Mouse (Mus musculus) lung, postnatal 0 days (tissue): ENCODE measurements around the gene Mmaa. TPM values are rescaled to one million over a fixed set of nuclear protein-coding genes. Genes with fewer than 3 reads are reported as not detected.
A peak's percentile ranks its signal among the peaks of the same experiment; 100 is the strongest.

Experiments
- ATAC-seq: fragments of 200-750 bp; cut with Nextera tagmentation; 2 replicates; pipeline ENCODE4 v1.8.0; 2017; ENCODE audit warnings: moderate library complexity
- DNase-seq: peaks from one replicate; pipeline ENCODE4 v3.0.0-alpha.2; 2016; ENCODE audit warnings: low spot score
- H3K27ac ChIP-seq: fragments of 300-500 bp; sonication (generic); 2 replicates; pipeline ENCODE4 v1.5.1; 2014; ENCODE audit warnings: antibody characterized with exemption, mild to moderate bottlenecking, low read length, mixed read lengths
- H3K27me3 ChIP-seq: fragments of 300-500 bp; sonication (generic); replicated peaks from 2 replicates; pipeline ENCODE4 v1.6.1; 2014; ENCODE audit warnings: low read length, mixed read lengths; ENCODE audit not compliant: insufficient read depth
- H3K36me3 ChIP-seq: fragments of 300-500 bp; sonication (generic); 2 replicates; pipeline ENCODE4 v1.6.1; 2014; ENCODE audit warnings: low read length, mixed read lengths; ENCODE audit not compliant: insufficient read depth
- H3K4me1 ChIP-seq: fragments of 300-500 bp; sonication (generic); 2 replicates; pipeline ENCODE4 v1.6.1; 2014; ENCODE audit warnings: antibody characterized with exemption, low read depth, low read length, mixed read lengths; ENCODE audit not compliant: insufficient read depth
- H3K4me2 ChIP-seq: fragments of 300-500 bp; sonication (generic); replicated peaks from 2 replicates; pipeline ENCODE4 v1.6.1; 2014; ENCODE audit warnings: low read depth, mild to moderate bottlenecking, low read length, moderate library complexity, mixed read lengths
- H3K4me3 ChIP-seq: fragments of 300-500 bp; sonication (generic); 2 replicates; pipeline ENCODE4 v1.5.1; 2014; ENCODE audit warnings: low read depth, low read length
- H3K9ac ChIP-seq: fragments of 300-500 bp; sonication (generic); replicated peaks from 2 replicates; pipeline ENCODE4 v1.6.1; 2014; ENCODE audit warnings: low read depth, mild to moderate bottlenecking
- H3K9me3 ChIP-seq: fragments of 300-500 bp; sonication (generic); 2 replicates; pipeline ENCODE4 v1.6.1; 2016; ENCODE audit warnings: low read length, mixed read lengths
- CTCF ChIP-seq: IDR thresholded peaks from 2 replicates; pipeline ENCODE4 v1.5.1; 2016; ENCODE audit warnings: antibody characterized with exemption, mild to moderate bottlenecking
- EP300 ChIP-seq: IDR thresholded peaks from 2 replicates; pipeline ENCODE4 v1.6.1; 2016; ENCODE audit warnings: antibody characterized with exemption, mild to moderate bottlenecking, control low read depth
- WGBS: fragments of 180-500 bp; shearing (Covaris S2); extraction: QIAGEN DNeasy Blood & Tissue Kit; methylation state at CpG from one replicate; pipeline ENCODE4 v1.1.7; 2014; 5-methylcytosine and 5-hydroxymethylcytosine counted together
- polyA plus RNA-seq: library from polyadenylated mRNA; unstranded; fragments of >200 nt; fragmentation: Nextera tagmentation; extraction: Ambion mirVana; gene quantifications from 2 replicates; pipeline ENCODE4 v1.2.1, GENCODE M21; 2015

The Mmaa gene
- polyA plus RNA-seq, 1 experiment from 2014 or later, result 7.9 TPM

DNA sequence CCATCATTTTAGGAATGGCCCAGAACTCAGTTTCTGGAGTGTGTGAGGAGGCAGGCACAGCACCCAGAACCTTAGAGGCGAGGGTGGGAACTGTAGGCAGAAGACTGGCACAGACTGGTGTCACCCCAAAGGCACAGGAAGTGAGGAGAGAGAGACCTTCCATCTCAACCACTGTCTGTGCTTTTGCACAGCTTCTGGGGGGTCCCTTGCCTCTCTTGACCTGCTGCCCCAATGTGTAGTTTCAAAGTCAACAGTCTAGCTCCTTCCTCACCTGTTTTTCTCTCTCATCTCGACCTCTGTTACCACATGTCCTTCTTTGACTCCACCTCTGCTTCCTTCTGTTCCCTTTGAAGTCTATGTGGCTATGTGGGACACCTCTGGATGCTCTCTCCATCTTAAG, 16.1 kb upstream of the Mmaa start:
- TF ChIP-seq CTCF (no peak), EP300 (no peak)
- no peak for ATAC-seq
- Histone ChIP-seq H3K9ac (no peak overlapping the region), H3K27ac (no peak overlapping the region), H3K4me3 (no peak overlapping the region), H3K36me3 (no peaks in the 10 kb centered on the region), H3K27me3 (no peaks in the 10 kb centered on the region), H3K9me3 (no peaks in the 10 kb centered on the region), H3K4me1 (no peaks in the 10 kb centered on the region), H3K4me2 (no peak overlapping the region)
- WGBS, result 62% methylated on average over 2 of the region's 2 CpGs
- no peak for DNase-seq

DNA sequence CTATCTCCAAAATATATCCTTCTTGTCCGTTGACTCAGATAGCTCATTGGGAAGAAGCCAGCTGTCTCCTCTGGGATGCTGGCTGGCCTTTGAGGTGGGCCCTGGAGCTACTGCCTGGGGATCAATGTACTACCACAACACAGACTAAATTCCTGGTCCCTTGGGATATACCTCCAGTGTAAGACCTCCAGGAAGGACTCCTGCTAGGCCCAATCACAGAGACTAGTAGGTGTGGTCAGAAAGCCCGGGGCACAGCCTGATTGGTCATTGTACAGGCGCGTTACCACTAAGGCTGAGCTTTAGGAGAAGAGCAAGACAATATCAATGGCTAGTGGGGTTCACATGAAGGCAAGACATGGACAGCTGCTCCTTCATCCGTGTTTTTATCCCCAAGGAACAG, 11.2 kb upstream of the Mmaa start:
- Histone ChIP-seq H3K4me3 (no peak overlapping the region), H3K4me2 (no peak overlapping the region), H3K9ac (no peak overlapping the region), H3K9me3 (no peaks in the 10 kb centered on the region), H3K4me1 (no peaks in the 10 kb centered on the region), H3K36me3 (no peaks in the 10 kb centered on the region), H3K27ac (no peak overlapping the region), H3K27me3 (no peaks in the 10 kb centered on the region)
- WGBS, result 73% methylated on average over 5 of the region's 5 CpGs
- TF ChIP-seq CTCF (no peak), EP300 (no peak)
- DNase-seq (no peak), ATAC-seq (no peak)

DNA sequence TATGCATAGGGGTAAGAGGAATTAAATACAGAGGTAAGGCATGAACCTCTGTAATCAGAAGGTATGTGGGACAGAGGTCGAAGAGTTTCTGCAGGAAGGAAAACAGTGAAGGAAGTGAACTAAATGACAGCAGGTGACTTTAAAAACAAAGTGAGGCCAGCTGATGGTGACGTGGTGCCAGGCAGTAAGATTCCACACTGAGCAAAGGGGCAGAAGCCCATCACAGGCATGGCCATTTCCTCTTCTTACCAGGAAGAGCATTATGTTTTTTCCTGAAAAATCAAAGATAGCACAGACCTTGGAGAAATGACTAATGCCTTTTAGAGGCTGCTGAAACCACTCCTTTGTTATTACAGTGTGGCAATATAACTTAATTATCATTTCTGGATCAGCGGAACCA, 6.8 kb upstream of the Mmaa start:
- ATAC-seq (no peak), DNase-seq (no peak)
- Histone ChIP-seq H3K9me3 (no peaks in the 10 kb centered on the region), H3K27me3 (no peaks in the 10 kb centered on the region), H3K27ac (no peak overlapping the region), H3K9ac (no peak overlapping the region), H3K4me3 (no peak overlapping the region), H3K36me3 (no peaks in the 10 kb centered on the region), H3K4me1 (no peaks in the 10 kb centered on the region), H3K4me2 (no peak overlapping the region)
- WGBS, result 61% methylated on average over 3 of the region's 3 CpGs
- TF ChIP-seq CTCF, result no peak

DNA sequence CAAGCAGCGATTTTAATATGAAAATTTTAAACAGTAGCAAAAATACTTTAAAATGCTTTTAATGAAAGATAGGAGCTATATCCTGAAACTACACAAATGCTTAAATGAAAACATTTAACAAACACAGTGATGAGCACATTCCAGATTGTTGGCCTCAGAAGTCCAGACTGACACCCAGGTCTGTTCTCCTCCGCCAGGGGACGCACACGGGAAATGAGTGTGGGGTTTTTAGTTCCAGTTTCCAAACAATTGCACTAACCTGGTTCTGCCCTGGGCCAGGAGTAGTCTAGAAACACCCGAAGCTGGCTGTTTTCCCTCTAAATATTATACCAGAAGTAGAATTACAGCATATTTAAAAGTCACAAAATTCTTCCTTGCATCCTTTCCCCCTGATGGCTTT, 5.0 kb upstream of the Mmaa start:
- no peak overlapping the region for H3K9ac ChIP-seq
- WGBS, result 52% methylated on average over 5 of the region's 5 CpGs
- TF ChIP-seq CTCF (peak; percentile 53), EP300 (no peak)
- no peak overlapping the region for H3K4me2 ChIP-seq
- H3K9me3 ChIP-seq, result no peaks in the 10 kb centered on the region
- H3K27ac ChIP-seq, result no peak overlapping the region
- no peak overlapping the region for H3K4me3 ChIP-seq
- no peaks in the 10 kb centered on the region for H3K27me3 ChIP-seq
- no peaks in the 10 kb centered on the region; the same call in 1 of the 2 replicates for H3K4me1 ChIP-seq
- DNase-seq, result peak; percentile 32
- no peak for ATAC-seq
- H3K36me3 ChIP-seq, result no peaks in the 10 kb centered on the region

DNA sequence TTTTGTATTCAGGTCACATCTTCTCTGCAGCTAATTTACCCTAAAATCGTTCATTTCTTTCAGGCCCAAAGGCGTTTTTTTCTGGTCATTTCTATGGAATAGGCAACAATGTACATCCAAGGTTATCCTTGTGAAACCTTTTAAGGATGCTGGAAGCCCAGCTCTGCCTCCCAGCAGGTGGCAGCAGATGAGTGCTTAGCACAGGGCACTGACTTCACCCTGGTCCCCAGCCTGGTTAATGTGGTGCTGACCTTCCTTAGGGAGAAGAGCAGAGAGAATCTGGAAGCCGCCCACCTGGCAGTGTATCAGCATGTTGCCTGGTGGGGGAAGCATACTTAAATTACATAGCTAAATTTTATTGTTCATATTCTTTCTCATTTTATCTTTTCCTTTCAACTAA, 3.0 kb upstream of the Mmaa start:
- Histone ChIP-seq H3K4me2 (no peak overlapping the region), H3K4me1 (peaks cover 3% of the 10 kb centered on the region; the same call in 1 of the 2 replicates), H3K27me3 (no peaks in the 10 kb centered on the region), H3K4me3 (no peak overlapping the region), H3K9me3 (no peaks in the 10 kb centered on the region), H3K27ac (no peak overlapping the region), H3K36me3 (no peaks in the 10 kb centered on the region), H3K9ac (no peak overlapping the region)
- WGBS, result 26% methylated on average over 3 of the region's 3 CpGs
- peak; percentile 81 for DNase-seq
- TF ChIP-seq CTCF, result peak; percentile 94
- no peak for TF ChIP-seq EP300
- no peak for ATAC-seq

DNA sequence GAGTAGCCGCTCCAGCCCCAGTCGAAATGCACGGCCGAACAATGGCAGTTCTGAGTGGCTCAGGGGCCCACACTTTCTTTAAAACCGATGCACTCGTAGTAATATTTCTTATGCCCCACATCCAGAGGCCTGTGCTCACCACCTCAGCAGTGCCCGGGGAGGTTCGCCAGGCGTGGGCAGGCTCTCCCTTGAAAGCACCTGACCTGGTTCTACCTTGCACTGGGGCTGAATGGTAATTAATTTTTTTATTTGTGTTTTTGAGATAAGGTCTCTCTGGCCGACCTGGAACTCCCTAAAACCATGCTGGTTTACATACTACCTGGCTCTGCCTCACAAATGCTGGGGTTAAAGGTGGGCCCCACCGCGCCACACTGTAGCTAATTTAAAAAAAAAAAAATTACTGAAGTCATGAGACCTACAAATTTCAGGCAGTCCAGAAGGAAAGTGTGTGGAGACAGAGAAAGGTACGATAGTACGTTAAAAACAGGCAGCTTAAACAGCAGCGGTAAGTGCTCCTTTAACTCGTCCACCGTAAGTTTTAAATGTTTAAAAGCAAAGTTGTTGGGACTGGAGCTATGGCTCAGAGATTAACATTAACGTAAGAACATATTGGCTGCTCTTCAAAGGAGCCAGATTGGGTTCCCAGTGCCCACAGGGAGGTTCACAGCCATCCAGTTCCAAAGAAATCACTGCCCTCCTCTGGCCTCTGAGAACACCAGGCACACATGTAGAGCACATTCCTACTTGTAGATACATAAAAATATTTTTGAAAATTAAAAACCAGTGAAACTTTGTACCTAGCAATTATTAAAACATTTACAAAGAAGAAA, 754 bp upstream of the Mmaa start:
- TF ChIP-seq CTCF (peak; percentile 32; the same call in 1 of the 2 replicates), EP300 (no peak)
- H3K9me3 ChIP-seq, result no peaks in the 10 kb centered on the region
- H3K4me1 ChIP-seq, result peaks cover 3% of the 10 kb centered on the region; the same call in 1 of the 2 replicates
- no peaks in the 10 kb centered on the region for H3K27me3 ChIP-seq
- H3K27ac ChIP-seq, result peak overlapping the region; percentile 88
- ATAC-seq (no peak), DNase-seq (no peak)
- H3K9ac ChIP-seq, result peak overlapping the region; percentile 46
- peak overlapping the region; percentile 57 for H3K4me3 ChIP-seq
- 10% methylated on average over 18 of the region's 18 CpGs for WGBS
- no peaks in the 10 kb centered on the region for H3K36me3 ChIP-seq
- peak overlapping the region; percentile 73 for H3K4me2 ChIP-seq
